Mouse (Mus musculus) lung, postnatal 0 days (tissue): ENCODE measurements around the gene Slfnl1. TPM values are rescaled to one million over a fixed set of nuclear protein-coding genes. Genes with fewer than 3 reads are reported as not detected.

Experiments used
- ATAC-seq: fragments of 200-750 bp; cut with Nextera tagmentation; 2 replicates; pipeline ENCODE4 v1.8.0; 2017; ENCODE audit warnings: moderate library complexity
- DNase-seq: peaks from one replicate; pipeline ENCODE4 v3.0.0-alpha.2; 2016; ENCODE audit warnings: low spot score
- H3K27ac ChIP-seq: fragments of 300-500 bp; sonication (generic); 2 replicates; pipeline ENCODE4 v1.5.1; 2014; ENCODE audit warnings: antibody characterized with exemption, mild to moderate bottlenecking, low read length, mixed read lengths
- H3K27me3 ChIP-seq: fragments of 300-500 bp; sonication (generic); replicated peaks from 2 replicates; pipeline ENCODE4 v1.6.1; 2014; ENCODE audit warnings: low read length, mixed read lengths; ENCODE audit not compliant: insufficient read depth
- H3K36me3 ChIP-seq: fragments of 300-500 bp; sonication (generic); 2 replicates; pipeline ENCODE4 v1.6.1; 2014; ENCODE audit warnings: low read length, mixed read lengths; ENCODE audit not compliant: insufficient read depth
- H3K4me1 ChIP-seq: fragments of 300-500 bp; sonication (generic); 2 replicates; pipeline ENCODE4 v1.6.1; 2014; ENCODE audit warnings: antibody characterized with exemption, low read depth, low read length, mixed read lengths; ENCODE audit not compliant: insufficient read depth
- H3K4me2 ChIP-seq: fragments of 300-500 bp; sonication (generic); replicated peaks from 2 replicates; pipeline ENCODE4 v1.6.1; 2014; ENCODE audit warnings: low read depth, mild to moderate bottlenecking, low read length, moderate library complexity, mixed read lengths
- H3K4me3 ChIP-seq: fragments of 300-500 bp; sonication (generic); 2 replicates; pipeline ENCODE4 v1.5.1; 2014; ENCODE audit warnings: low read depth, low read length
- H3K9ac ChIP-seq: fragments of 300-500 bp; sonication (generic); replicated peaks from 2 replicates; pipeline ENCODE4 v1.6.1; 2014; ENCODE audit warnings: low read depth, mild to moderate bottlenecking
- H3K9me3 ChIP-seq: fragments of 300-500 bp; sonication (generic); 2 replicates; pipeline ENCODE4 v1.6.1; 2016; ENCODE audit warnings: low read length, mixed read lengths
- CTCF ChIP-seq: IDR thresholded peaks from 2 replicates; pipeline ENCODE4 v1.5.1; 2016; ENCODE audit warnings: antibody characterized with exemption, mild to moderate bottlenecking
- EP300 ChIP-seq: IDR thresholded peaks from 2 replicates; pipeline ENCODE4 v1.6.1; 2016; ENCODE audit warnings: antibody characterized with exemption, mild to moderate bottlenecking, control low read depth
- WGBS: fragments of 180-500 bp; shearing (Covaris S2); extraction: QIAGEN DNeasy Blood & Tissue Kit; methylation state at CpG from one replicate; pipeline ENCODE4 v1.1.7; 2014; 5-methylcytosine and 5-hydroxymethylcytosine counted together
- polyA plus RNA-seq: library from polyadenylated mRNA; unstranded; fragments of >200 nt; fragmentation: Nextera tagmentation; extraction: Ambion mirVana; gene quantifications from 2 replicates; pipeline ENCODE4 v1.2.1, GENCODE M21; 2015

The Slfnl1 gene
- polyA plus RNA-seq: 0.10 TPM in 1 of 2 replicates, not detected in the other

GRCm38 (mm10) chr4:120531986-120532385 lies at the start of gene Slfnl1:
TSS of gene Slfnl1 (plus strand) at chr4:120532231.
- no peaks in the 10 kb centered on the region for H3K9me3 ChIP-seq

GRCm38 (mm10) chr4:120487707-120488106 lies 44.3 kb upstream of the Slfnl1 start:
- Histone ChIP-seq H3K27me3 (no peaks in the 10 kb centered on the region), H3K4me2 (no peak overlapping the region), H3K4me3 (no peak overlapping the region), H3K27ac (no peak overlapping the region), H3K4me1 (no peaks in the 10 kb centered on the region), H3K9me3 (no peaks in the 10 kb centered on the region), H3K9ac (no peak overlapping the region), H3K36me3 (no peaks in the 10 kb centered on the region)
- ATAC-seq (no peak; the same call in 1 of the 2 replicates), DNase-seq (peak; percentile 50)
- WGBS: 19% methylated on average over 1 of the region's 1 CpGs
- no peak for TF ChIP-seq CTCF
- no peak for TF ChIP-seq EP300

More at GRCm38 (mm10) chr4:120531986-120532385, at the start of gene Slfnl1:
- no peak within 1 kb of the TSS for H3K27ac ChIP-seq
- H3K27me3 ChIP-seq: no peaks in the 10 kb centered on the region
- H3K4me1 ChIP-seq: no peaks in the 10 kb centered on the region
- H3K9ac ChIP-seq: no peak within 1 kb of the TSS
- no peak within 1 kb of the TSS for H3K4me2 ChIP-seq
- WGBS: 81% methylated on average over 6 of the region's 6 CpGs
- DNase-seq (no peak), ATAC-seq (no peak)
- TF ChIP-seq EP300: no peak
- TF ChIP-seq CTCF: no peak
- peaks cover 24% of the 10 kb centered on the region; the same call in 1 of the 2 replicates for H3K36me3 ChIP-seq
- H3K4me3 ChIP-seq: no peak within 1 kb of the TSS

GRCm38 (mm10) chr4:120506955-120507354 lies 25.1 kb upstream of the Slfnl1 start:
- 89% methylated on average over 1 of the region's 1 CpGs for WGBS
- H3K4me1 ChIP-seq: no peaks in the 10 kb centered on the region
- H3K4me2 ChIP-seq: no peak overlapping the region
- H3K4me3 ChIP-seq: no peak overlapping the region
- ATAC-seq (no peak), DNase-seq (no peak)
- no peaks in the 10 kb centered on the region; the same call in 1 of the 2 replicates for H3K9me3 ChIP-seq
- H3K27me3 ChIP-seq: no peaks in the 10 kb centered on the region
- H3K9ac ChIP-seq: no peak overlapping the region
- no peak overlapping the region for H3K27ac ChIP-seq
- peaks cover 23% of the 10 kb centered on the region; the same call in 1 of the 2 replicates for H3K36me3 ChIP-seq
- TF ChIP-seq CTCF: peak; percentile 18; the same call in 1 of the 2 replicates
- no peak for TF ChIP-seq EP300

- TF ChIP-seq CTCF: no peak
- no peak for TF ChIP-seq EP300
- Histone ChIP-seq H3K4me1 (no peaks in the 10 kb centered on the region), H3K4me3 (no peak overlapping the region), H3K36me3 (peaks cover 18% of the 10 kb centered on the region; the same call in 1 of the 2 replicates), H3K27me3 (no peaks in the 10 kb centered on the region), H3K9me3 (no peaks in the 10 kb centered on the region; the same call in 1 of the 2 replicates), H3K9ac (no peak overlapping the region), H3K4me2 (no peak overlapping the region), H3K27ac (no peak overlapping the region)
- ATAC-seq (no peak), DNase-seq (no peak)
- 94% methylated on average over 4 of the region's 4 CpGs for WGBS
Measured at GRCm38 (mm10) chr4:120511203-120511602, 20.8 kb upstream of the Slfnl1 start.

GRCm38 (mm10) chr4:120514366-120514765 lies 17.7 kb upstream of the Slfnl1 start:
- peaks cover 6% of the 10 kb centered on the region; the same call in 1 of the 2 replicates for H3K36me3 ChIP-seq
- DNase-seq (no peak), ATAC-seq (no peak)
- no peak overlapping the region for H3K27ac ChIP-seq
- H3K4me1 ChIP-seq: no peaks in the 10 kb centered on the region; the same call in 1 of the 2 replicates
- H3K9ac ChIP-seq: no peak overlapping the region
- H3K27me3 ChIP-seq: no peaks in the 10 kb centered on the region
- H3K9me3 ChIP-seq: no peaks in the 10 kb centered on the region; the same call in 1 of the 2 replicates
- no peak overlapping the region for H3K4me2 ChIP-seq
- no peak overlapping the region for H3K4me3 ChIP-seq
- 97% methylated on average over 2 of the region's 2 CpGs for WGBS
- TF ChIP-seq EP300: no peak
- TF ChIP-seq CTCF: no peak

GRCm38 (mm10) chr4:120516491-120516890 lies 15.5 kb upstream of the Slfnl1 start:
- H3K27ac ChIP-seq: peak overlapping the region; percentile 70
- no peak overlapping the region for H3K4me3 ChIP-seq
- ATAC-seq (peak; percentile 91), DNase-seq (peak; percentile 72)
- no peak for TF ChIP-seq CTCF
- 0 out of 2 replicates have a peak, but pooled peaks have one; percentile 35 for TF ChIP-seq EP300
- no peak overlapping the region for H3K9ac ChIP-seq
- peaks cover 4% of the 10 kb centered on the region; the same call in 1 of the 2 replicates for H3K36me3 ChIP-seq
- H3K4me2 ChIP-seq: no peak overlapping the region
- 59% methylated on average over 7 of the region's 7 CpGs for WGBS
- H3K27me3 ChIP-seq: no peaks in the 10 kb centered on the region
- H3K4me1 ChIP-seq: no peaks in the 10 kb centered on the region; the same call in 1 of the 2 replicates
- no peaks in the 10 kb centered on the region for H3K9me3 ChIP-seq
